Mouse (Mus musculus): ENCODE measurements around the gene Guca2b. TPM values are rescaled to one million over a fixed set of nuclear protein-coding genes. Genes with fewer than 3 reads are reported as not detected.

Gene Guca2b
- polyA plus RNA-seq, 1 experiment = not detected

GRCm38 (mm10) chr4:119627317-119627716, 31.4 kb downstream of the Guca2b start:
- Histone ChIP-seq H3K4me3 (ENCODE audit: low read depth, low read length) (no peak overlapping the region), H3K9ac (ENCODE audit: low read depth, poor library complexity, severe bottlenecking) (no peak overlapping the region), H3K4me1 (ENCODE audit: control insufficient read depth, insufficient read depth, low read length) (peaks cover 5% of the 10 kb centered on the region), H3K36me3 (ENCODE audit: control insufficient read depth, insufficient read depth, low read length, poor library complexity, severe bottlenecking) (0 out of 2 replicates have a peak, but pooled peaks cover 8% of the 10 kb centered on the region), H3K27me3 (ENCODE audit: control insufficient read depth, insufficient read depth, low read length, poor library complexity, severe bottlenecking) (no peaks in the 10 kb centered on the region), H3K27ac (ENCODE audit: insufficient read depth, low read length) (no peak overlapping the region), H3K9me3 (replicated peaks; ENCODE audit: control insufficient read depth, insufficient read depth, low read length, poor library complexity, severe bottlenecking) (no peaks in the 10 kb centered on the region)
- TF ChIP-seq CTCF (IDR thresholded peaks at IDR 0.05; ENCODE audit: low read depth, low read length) = no peak
- TF ChIP-seq EP300 (IDR thresholded peaks at IDR 0.05; ENCODE audit: insufficient read depth, low read depth, low read length) = no peak
- no peak for TF ChIP-seq POLR2A (IDR thresholded peaks at IDR 0.05; ENCODE audit: insufficient read depth, low read length)

- 0 out of 2 replicates have a peak, but pooled peaks cover 8% of the 10 kb centered on the region for H3K36me3 ChIP-seq (ENCODE audit: control insufficient read depth, insufficient read depth, low read length, poor library complexity, severe bottlenecking)
- peaks cover 5% of the 10 kb centered on the region for H3K4me1 ChIP-seq (ENCODE audit: control insufficient read depth, insufficient read depth, low read length)
- no peak overlapping the region for H3K9ac ChIP-seq (ENCODE audit: low read depth, poor library complexity, severe bottlenecking)
- H3K27ac ChIP-seq (ENCODE audit: insufficient read depth, low read length) = no peak overlapping the region
- no peaks in the 10 kb centered on the region for H3K9me3 ChIP-seq (replicated peaks; ENCODE audit: control insufficient read depth, insufficient read depth, low read length, poor library complexity, severe bottlenecking)
- no peak overlapping the region for H3K4me3 ChIP-seq (ENCODE audit: low read depth, low read length)
- no peaks in the 10 kb centered on the region for H3K27me3 ChIP-seq (ENCODE audit: control insufficient read depth, insufficient read depth, low read length, poor library complexity, severe bottlenecking)
- TF ChIP-seq CTCF (IDR thresholded peaks at IDR 0.05; ENCODE audit: low read depth, low read length) (no peak), EP300 (IDR thresholded peaks at IDR 0.05; ENCODE audit: insufficient read depth, low read depth, low read length) (no peak), POLR2A (IDR thresholded peaks at IDR 0.05; ENCODE audit: insufficient read depth, low read length) (no peak)
Observed at GRCm38 (mm10) chr4:119626876-119627275, 31.9 kb downstream of the Guca2b start.

- H3K27me3 ChIP-seq (ENCODE audit: control insufficient read depth, insufficient read depth, low read length, poor library complexity, severe bottlenecking) = no peaks in the 10 kb centered on the region
- no peak overlapping the region for H3K27ac ChIP-seq (ENCODE audit: insufficient read depth, low read length)
- peaks cover 2% of the 10 kb centered on the region for H3K4me1 ChIP-seq (ENCODE audit: control insufficient read depth, insufficient read depth, low read length)
- H3K9me3 ChIP-seq (replicated peaks; ENCODE audit: control insufficient read depth, insufficient read depth, low read length, poor library complexity, severe bottlenecking) = no peaks in the 10 kb centered on the region
- peaks cover 8% of the 10 kb centered on the region; the same call in 1 of the 2 replicates for H3K36me3 ChIP-seq (ENCODE audit: control insufficient read depth, insufficient read depth, low read length, poor library complexity, severe bottlenecking)
- no peak overlapping the region for H3K9ac ChIP-seq (ENCODE audit: low read depth, poor library complexity, severe bottlenecking)
- H3K4me3 ChIP-seq (ENCODE audit: low read depth, low read length) = no peak overlapping the region
- no peak for TF ChIP-seq EP300 (IDR thresholded peaks at IDR 0.05; ENCODE audit: insufficient read depth, low read depth, low read length)
- TF ChIP-seq CTCF (IDR thresholded peaks at IDR 0.05; ENCODE audit: low read depth, low read length) = no peak
- no peak for TF ChIP-seq POLR2A (IDR thresholded peaks at IDR 0.05; ENCODE audit: insufficient read depth, low read length)
Observed at GRCm38 (mm10) chr4:119626081-119626645, 32.6 kb downstream of the Guca2b start.

- TF ChIP-seq POLR2A (IDR thresholded peaks at IDR 0.05; ENCODE audit: insufficient read depth, low read length) (no peak), CTCF (IDR thresholded peaks at IDR 0.05; ENCODE audit: low read depth, low read length) (no peak), EP300 (IDR thresholded peaks at IDR 0.05; ENCODE audit: insufficient read depth, low read depth, low read length) (no peak)
- Histone ChIP-seq H3K36me3 (ENCODE audit: control insufficient read depth, insufficient read depth, low read length, poor library complexity, severe bottlenecking) (peaks cover 5% of the 10 kb centered on the region; the same call in 1 of the 2 replicates), H3K4me1 (ENCODE audit: control insufficient read depth, insufficient read depth, low read length) (no peaks in the 10 kb centered on the region), H3K9me3 (replicated peaks; ENCODE audit: control insufficient read depth, insufficient read depth, low read length, poor library complexity, severe bottlenecking) (no peaks in the 10 kb centered on the region), H3K27me3 (ENCODE audit: control insufficient read depth, insufficient read depth, low read length, poor library complexity, severe bottlenecking) (no peaks in the 10 kb centered on the region), H3K27ac (ENCODE audit: insufficient read depth, low read length) (no peak overlapping the region), H3K4me3 (ENCODE audit: low read depth, low read length) (no peak overlapping the region), H3K9ac (ENCODE audit: low read depth, poor library complexity, severe bottlenecking) (no peak overlapping the region)
Observed at GRCm38 (mm10) chr4:119614724-119615123, 44.0 kb downstream of the Guca2b start.

- no peak overlapping the region for H3K27ac ChIP-seq (ENCODE audit: insufficient read depth, low read length)
- peaks cover 2% of the 10 kb centered on the region; the same call in 1 of the 2 replicates for H3K36me3 ChIP-seq (ENCODE audit: control insufficient read depth, insufficient read depth, low read length, poor library complexity, severe bottlenecking)
- no peaks in the 10 kb centered on the region for H3K27me3 ChIP-seq (ENCODE audit: control insufficient read depth, insufficient read depth, low read length, poor library complexity, severe bottlenecking)
- H3K4me3 ChIP-seq (ENCODE audit: low read depth, low read length) = no peak overlapping the region
- TF ChIP-seq POLR2A (IDR thresholded peaks at IDR 0.05; ENCODE audit: insufficient read depth, low read length) (no peak), CTCF (IDR thresholded peaks at IDR 0.05; ENCODE audit: low read depth, low read length) (no peak), EP300 (IDR thresholded peaks at IDR 0.05; ENCODE audit: insufficient read depth, low read depth, low read length) (no peak)
- no peaks in the 10 kb centered on the region for H3K9me3 ChIP-seq (replicated peaks; ENCODE audit: control insufficient read depth, insufficient read depth, low read length, poor library complexity, severe bottlenecking)
- H3K4me1 ChIP-seq (ENCODE audit: control insufficient read depth, insufficient read depth, low read length) = no peaks in the 10 kb centered on the region
- no peak overlapping the region for H3K9ac ChIP-seq (ENCODE audit: low read depth, poor library complexity, severe bottlenecking)
Observed at GRCm38 (mm10) chr4:119614078-119614477, 44.7 kb downstream of the Guca2b start.

- Histone ChIP-seq H3K9me3 (replicated peaks; ENCODE audit: control insufficient read depth, insufficient read depth, low read length, poor library complexity, severe bottlenecking) (no peaks in the 10 kb centered on the region), H3K36me3 (ENCODE audit: control insufficient read depth, insufficient read depth, low read length, poor library complexity, severe bottlenecking) (no peaks in the 10 kb centered on the region), H3K27me3 (ENCODE audit: control insufficient read depth, insufficient read depth, low read length, poor library complexity, severe bottlenecking) (no peaks in the 10 kb centered on the region), H3K27ac (ENCODE audit: insufficient read depth, low read length) (no peak overlapping the region), H3K4me1 (ENCODE audit: control insufficient read depth, insufficient read depth, low read length) (no peaks in the 10 kb centered on the region), H3K9ac (ENCODE audit: low read depth, poor library complexity, severe bottlenecking) (no peak overlapping the region), H3K4me3 (ENCODE audit: low read depth, low read length) (no peak overlapping the region)
- TF ChIP-seq POLR2A (IDR thresholded peaks at IDR 0.05; ENCODE audit: insufficient read depth, low read length) (no peak), EP300 (IDR thresholded peaks at IDR 0.05; ENCODE audit: insufficient read depth, low read depth, low read length) (no peak), CTCF (IDR thresholded peaks at IDR 0.05; ENCODE audit: low read depth, low read length) (no peak)
Observed at GRCm38 (mm10) chr4:119609488-119609887, 49.3 kb downstream of the Guca2b start.

Other genes starting within 250 kb of the Guca2b start
- 6.0 and 6.9 TPM in 2 replicates for gene Ccdc30, start 243.4 kb downstream of the Guca2b start, polyA plus RNA-seq (2011; ENCODE audit: insufficient read depth, insufficient read length, low read depth, missing spikeins)
- 13.3 and 15.5 TPM in 2 replicates for gene Ppcs, start 236.5 kb downstream of the Guca2b start, polyA plus RNA-seq (2011; ENCODE audit: insufficient read depth, insufficient read length, low read depth, missing spikeins)
- gene Zmynd12, start 236.1 kb downstream of the Guca2b start, polyA plus RNA-seq (2011; ENCODE audit: insufficient read depth, insufficient read length, low read depth, missing spikeins) = 0.96 TPM in 1 of 2 replicates, not detected in the other
- 3.3 and 5.5 TPM in 2 replicates for gene Rimkla, start 166.3 kb downstream of the Guca2b start, polyA plus RNA-seq (2011; ENCODE audit: insufficient read depth, insufficient read length, low read depth, missing spikeins)
- gene Foxj3, start 122.0 kb downstream of the Guca2b start, polyA plus RNA-seq (2011; ENCODE audit: insufficient read depth, insufficient read length, low read depth, missing spikeins) = 47.9 and 51.0 TPM in 2 replicates
- 1.2 and 2.2 TPM in 2 replicates for gene Frg2f1, start 119.4 kb downstream of the Guca2b start, polyA plus RNA-seq (2011; ENCODE audit: insufficient read depth, insufficient read length, low read depth, missing spikeins)
- not detected in 2 replicates for gene Guca2a, start 21.2 kb downstream of the Guca2b start, polyA plus RNA-seq (2011; ENCODE audit: insufficient read depth, insufficient read length, low read depth, missing spikeins)
- gene Hivep3, start 74.8 kb upstream of the Guca2b start, polyA plus RNA-seq (2011; ENCODE audit: insufficient read depth, insufficient read length, low read depth, missing spikeins) = 0.79 and 1.4 TPM in 2 replicates

Data from ES-Bruce4 (cell line).